Mouse (Mus musculus) neural tube, embryonic 11.5 days (tissue): ENCODE measurements around the gene Mark1. TPM values are rescaled to one million over a fixed set of nuclear protein-coding genes. Genes with fewer than 3 reads are reported as not detected.
A peak's percentile ranks its signal among the peaks of the same experiment; 100 is the strongest.

Experiments used
- ATAC-seq: fragments of 200-750 bp; cut with Nextera tagmentation; 2 replicates; pipeline ENCODE4 v1.8.0; 2017; ENCODE audit warnings: moderate number of reproducible peaks, mild to moderate bottlenecking, moderate TSS enrichment, moderate library complexity; ENCODE audit not compliant: insufficient read depth, low FRiP score, low TSS enrichment
- DNase-seq: peaks from one replicate; pipeline ENCODE4 v3.0.0-alpha.2; 2015; ENCODE audit warnings: low spot score
- H3K27ac ChIP-seq: fragments of 300-500 bp; sonication (generic); 2 replicates; pipeline ENCODE4 v1.5.1; 2014; ENCODE audit warnings: low read depth, mild to moderate bottlenecking, low read length
- H3K27me3 ChIP-seq: fragments of 300-500 bp; sonication (generic); 2 replicates; pipeline ENCODE4 v1.6.1; 2014; ENCODE audit warnings: mild to moderate bottlenecking, low read length, mixed read lengths; ENCODE audit not compliant: control insufficient read depth, insufficient read depth
- H3K36me3 ChIP-seq: fragments of 300-500 bp; sonication (generic); 2 replicates; pipeline ENCODE4 v1.6.1; 2014; ENCODE audit warnings: mild to moderate bottlenecking, low read length, moderate library complexity, mixed read lengths; ENCODE audit not compliant: control insufficient read depth, insufficient read depth
- H3K4me1 ChIP-seq: fragments of 300-500 bp; sonication (generic); 2 replicates; pipeline ENCODE4 v1.6.1; 2014; ENCODE audit warnings: low read length, mixed read lengths; ENCODE audit not compliant: control insufficient read depth, insufficient read depth
- H3K4me2 ChIP-seq: fragments of 300-500 bp; sonication (generic); 2 replicates; pipeline ENCODE4 v1.6.1; 2014; ENCODE audit warnings: low read depth, mild to moderate bottlenecking, moderate library complexity
- H3K4me3 ChIP-seq: fragments of 300-500 bp; sonication (generic); 2 replicates; pipeline ENCODE4 v1.5.1; 2014; ENCODE audit warnings: low read depth, low read length
- H3K9ac ChIP-seq: fragments of 300-500 bp; sonication (generic); 2 replicates; pipeline ENCODE4 v1.6.1; 2014; ENCODE audit warnings: mild to moderate bottlenecking, low read length
- H3K9me3 ChIP-seq: fragments of 300-500 bp; sonication (generic); 2 replicates; pipeline ENCODE4 v1.6.1; 2016; ENCODE audit warnings: low read length; ENCODE audit not compliant: control insufficient read depth
- WGBS: fragments of 180-500 bp; shearing (Covaris S2); extraction: QIAGEN DNeasy Blood & Tissue Kit; methylation state at CpG from one replicate; pipeline ENCODE4 v1.1.7; 2014; 5-methylcytosine and 5-hydroxymethylcytosine counted together
- polyA plus RNA-seq: library from polyadenylated mRNA; unstranded; fragments of >200 nt; fragmentation: Nextera tagmentation; extraction: Ambion mirVana; gene quantifications from 2 replicates; pipeline ENCODE4 v1.2.1, GENCODE M21; 2014

The Mark1 gene
- polyA plus RNA-seq, 1 experiment from 2014 or later: 7.1 TPM

GRCm38 (mm10) chr1:184999780-185000599 is 620 bp upstream of the Mark1 start:
- Histone ChIP-seq H3K27me3 (no peaks in the 10 kb centered on the region), H3K4me1 (peaks cover 10% of the 10 kb centered on the region), H3K9me3 (no peaks in the 10 kb centered on the region), H3K4me3 (peak overlapping the region; percentile 85), H3K27ac (peak overlapping the region; percentile 54), H3K9ac (peak overlapping the region; percentile 95), H3K36me3 (no peaks in the 10 kb centered on the region), H3K4me2 (peak overlapping the region; percentile 78)
- DNase-seq (peak; percentile 77), ATAC-seq (peak; percentile 83)
- 3% methylated on average over 26 of the region's 65 CpGs for WGBS

DNA sequence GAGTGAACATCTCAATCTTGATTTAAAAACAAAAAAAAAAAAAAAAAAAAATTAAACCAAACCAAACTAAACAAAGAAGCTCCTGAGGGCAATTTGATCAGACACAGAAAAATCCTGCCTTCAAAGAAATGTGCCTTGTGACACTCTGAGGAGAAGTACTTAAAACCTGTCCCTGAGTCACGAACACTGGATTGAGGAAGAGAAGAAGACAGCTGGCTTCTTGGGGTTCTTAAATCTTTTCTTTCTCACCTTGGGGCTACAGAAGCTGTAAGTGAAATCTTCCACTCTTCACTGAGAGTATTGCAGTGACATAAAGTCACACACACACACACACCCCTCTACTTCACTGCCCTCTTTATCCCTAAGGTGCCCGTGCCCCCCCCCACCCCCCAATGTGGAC is 739 bp downstream of the Mark1 start:
- Histone ChIP-seq H3K4me2 (peak overlapping the region; percentile 78), H3K4me3 (peak overlapping the region; percentile 85), H3K27me3 (no peaks in the 10 kb centered on the region), H3K36me3 (no peaks in the 10 kb centered on the region), H3K9ac (peak overlapping the region; percentile 95), H3K4me1 (peaks cover 10% of the 10 kb centered on the region), H3K9me3 (no peaks in the 10 kb centered on the region), H3K27ac (no peak overlapping the region)
- DNase-seq (no peak), ATAC-seq (peak; percentile 13)
- WGBS: 7% methylated on average over 2 of the region's 2 CpGs

DNA sequence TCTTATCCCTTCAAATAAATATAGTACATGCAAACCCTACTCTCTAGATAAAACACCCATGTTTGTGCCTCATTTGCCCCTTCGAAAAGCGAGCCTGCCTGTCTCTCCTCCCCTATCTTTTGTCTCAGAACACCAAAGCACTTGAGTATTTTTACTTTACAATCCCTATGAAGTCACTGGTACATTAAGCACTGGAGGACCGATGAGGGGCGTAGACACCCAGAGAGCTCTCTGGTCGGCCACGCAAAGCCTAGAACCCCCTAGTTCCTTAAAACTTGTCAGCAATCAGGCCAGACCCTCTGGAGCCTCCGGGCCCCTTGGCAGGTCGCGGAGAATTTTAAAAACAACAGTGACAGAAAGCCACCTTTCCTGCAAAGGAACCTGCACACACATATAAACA is 1.2 kb downstream of the Mark1 start:
- Histone ChIP-seq H3K36me3 (no peaks in the 10 kb centered on the region), H3K27me3 (no peaks in the 10 kb centered on the region), H3K4me3 (peak overlapping the region; percentile 85), H3K9ac (peak overlapping the region; percentile 19; the same call in 1 of the 2 replicates), H3K4me2 (peak overlapping the region; percentile 78), H3K4me1 (peaks cover 10% of the 10 kb centered on the region), H3K27ac (no peak overlapping the region), H3K9me3 (no peaks in the 10 kb centered on the region)
- 38% methylated on average over 9 of the region's 9 CpGs for WGBS
- ATAC-seq: no peak
- DNase-seq: no peak

- no peaks in the 10 kb centered on the region for H3K9me3 ChIP-seq
- peak overlapping the region; percentile 32; the same call in 1 of the 2 replicates for H3K9ac ChIP-seq
- peak overlapping the region; percentile 85 for H3K4me3 ChIP-seq
- ATAC-seq (no peak), DNase-seq (peak; percentile 14)
- H3K36me3 ChIP-seq: no peaks in the 10 kb centered on the region
- peak overlapping the region; percentile 78 for H3K4me2 ChIP-seq
- H3K27me3 ChIP-seq: no peaks in the 10 kb centered on the region
- H3K27ac ChIP-seq: no peak overlapping the region
- peaks cover 10% of the 10 kb centered on the region for H3K4me1 ChIP-seq
- 40% methylated on average over 11 of the region's 11 CpGs for WGBS
Measured at GRCm38 (mm10) chr1:184997466-184997865, 1.9 kb downstream of the Mark1 start.

DNA sequence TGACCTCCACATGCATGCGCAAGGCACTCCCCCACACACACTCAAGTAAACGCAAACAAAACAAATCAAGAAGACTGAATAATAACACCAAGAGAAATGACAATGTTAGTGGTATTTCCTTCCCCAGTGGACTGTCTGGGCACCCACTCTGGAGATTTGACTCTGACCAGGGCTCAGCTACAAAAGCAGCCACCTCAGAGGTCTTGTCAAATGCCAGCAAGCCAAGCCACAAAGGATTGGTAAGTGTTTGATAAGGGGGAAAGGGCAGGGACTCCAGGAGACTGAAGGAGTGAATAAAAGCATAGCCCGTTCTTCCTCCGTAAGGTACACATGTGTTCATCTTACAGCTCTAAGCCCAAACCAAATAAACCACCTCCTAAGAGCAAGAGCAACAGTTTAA is 4.0 kb downstream of the Mark1 start:
- Histone ChIP-seq H3K36me3 (no peaks in the 10 kb centered on the region), H3K4me3 (no peak overlapping the region), H3K9me3 (no peaks in the 10 kb centered on the region), H3K27ac (no peak overlapping the region), H3K4me2 (no peak overlapping the region), H3K27me3 (no peaks in the 10 kb centered on the region), H3K9ac (no peak overlapping the region), H3K4me1 (peaks cover 10% of the 10 kb centered on the region)
- ATAC-seq: no peak
- DNase-seq: no peak
- WGBS: 84% methylated on average over 4 of the region's 4 CpGs

GRCm38 (mm10) chr1:184991191-184991590 is 8.2 kb downstream of the Mark1 start:
- WGBS: 93% methylated on average over 10 of the region's 10 CpGs
- no peak overlapping the region for H3K4me2 ChIP-seq
- H3K36me3 ChIP-seq: no peaks in the 10 kb centered on the region

GRCm38 (mm10) chr1:184986748-184987147 is 12.6 kb downstream of the Mark1 start:
- H3K9ac ChIP-seq: no peak overlapping the region
- ATAC-seq: no peak
- no peak overlapping the region for H3K27ac ChIP-seq
- H3K27me3 ChIP-seq: no peaks in the 10 kb centered on the region
- no peak for DNase-seq
- H3K36me3 ChIP-seq: no peaks in the 10 kb centered on the region
- WGBS: 37% methylated on average over 2 of the region's 2 CpGs
- H3K9me3 ChIP-seq: no peaks in the 10 kb centered on the region
- peaks cover 6% of the 10 kb centered on the region for H3K4me1 ChIP-seq
- H3K4me2 ChIP-seq: no peak overlapping the region
- no peak overlapping the region for H3K4me3 ChIP-seq

More at GRCm38 (mm10) chr1:184991191-184991590, 8.2 kb downstream of the Mark1 start:
- Histone ChIP-seq H3K27ac (no peak overlapping the region), H3K9me3 (no peaks in the 10 kb centered on the region), H3K4me1 (peaks cover 6% of the 10 kb centered on the region), H3K9ac (no peak overlapping the region), H3K27me3 (no peaks in the 10 kb centered on the region), H3K4me3 (no peak overlapping the region)
- no peak for ATAC-seq
- DNase-seq: no peak

DNA sequence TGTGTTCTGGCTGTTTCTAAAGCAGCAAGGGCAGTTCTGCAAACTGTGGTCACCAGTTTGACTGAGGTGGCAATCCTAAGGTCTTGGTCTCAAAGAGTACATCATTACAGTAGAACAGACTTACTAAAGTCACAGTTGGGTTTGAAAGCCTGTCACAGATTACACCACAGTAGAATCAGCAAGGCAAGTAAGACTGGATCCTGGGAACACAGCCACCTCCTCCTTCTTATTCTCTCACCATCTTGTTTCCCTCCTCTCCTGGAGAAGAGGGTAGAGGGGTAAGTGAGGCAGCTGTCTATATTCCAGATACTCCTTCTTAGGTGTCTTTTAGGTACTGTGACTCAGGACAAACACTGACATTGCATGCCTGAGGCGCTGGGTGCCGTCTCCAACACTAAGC is 14.6 kb downstream of the Mark1 start:
- no peaks in the 10 kb centered on the region for H3K36me3 ChIP-seq
- DNase-seq (no peak), ATAC-seq (no peak)
- no peak overlapping the region for H3K4me3 ChIP-seq
- H3K4me2 ChIP-seq: no peak overlapping the region
- no peak overlapping the region for H3K9ac ChIP-seq
- H3K9me3 ChIP-seq: no peaks in the 10 kb centered on the region
- WGBS: 90% methylated on average over 2 of the region's 2 CpGs
- H3K4me1 ChIP-seq: peaks cover 6% of the 10 kb centered on the region
- no peaks in the 10 kb centered on the region for H3K27me3 ChIP-seq
- H3K27ac ChIP-seq: no peak overlapping the region

GRCm38 (mm10) chr1:184983751-184984150 is 15.6 kb downstream of the Mark1 start:
- Histone ChIP-seq H3K9me3 (no peaks in the 10 kb centered on the region), H3K4me3 (no peak overlapping the region), H3K27ac (no peak overlapping the region), H3K27me3 (no peaks in the 10 kb centered on the region), H3K4me2 (no peak overlapping the region), H3K4me1 (peaks cover 6% of the 10 kb centered on the region), H3K9ac (no peak overlapping the region), H3K36me3 (no peaks in the 10 kb centered on the region)
- no peak for DNase-seq
- no peak for ATAC-seq
- 65% methylated on average over 3 of the region's 3 CpGs for WGBS
